Mouse (Mus musculus) forebrain, embryonic 16.5 days (tissue): Measurements from ENCODE around the gene Rpl3. TPM values are rescaled to one million over a fixed set of nuclear protein-coding genes. Genes with fewer than 3 reads are reported as not detected.

Experiments
- ATAC-seq: fragments of 200-750 bp; cut with Nextera tagmentation; 2 replicates; pipeline ENCODE4 v1.8.0; 2017; ENCODE audit warnings: mild to moderate bottlenecking, moderate library complexity
- H3K27ac ChIP-seq: fragments of 300-500 bp; sonication (generic); 2 replicates; pipeline ENCODE4 v1.5.1; 2014; ENCODE audit warnings: low read length, control low read depth
- H3K27me3 ChIP-seq: fragments of 300-500 bp; sonication (generic); replicated peaks from 2 replicates; pipeline ENCODE4 v1.6.1; 2014; ENCODE audit warnings: low read length; ENCODE audit not compliant: control insufficient read depth, insufficient read depth
- H3K36me3 ChIP-seq: fragments of 300-500 bp; sonication (generic); 2 replicates; pipeline ENCODE4 v1.6.1; 2014; ENCODE audit not compliant: control insufficient read depth, insufficient read depth
- H3K4me1 ChIP-seq: fragments of 300-500 bp; sonication (generic); replicated peaks from 2 replicates; pipeline ENCODE4 v1.6.1; 2014; ENCODE audit warnings: low read length; ENCODE audit not compliant: control insufficient read depth, insufficient read depth
- H3K4me2 ChIP-seq: fragments of 300-500 bp; sonication (generic); 2 replicates; pipeline ENCODE4 v1.6.1; 2014; ENCODE audit warnings: mild to moderate bottlenecking, low read length, control low read depth
- H3K4me3 ChIP-seq: fragments of 300-500 bp; sonication (generic); replicated peaks from 2 replicates; pipeline ENCODE4 v1.5.1; 2014; ENCODE audit warnings: mild to moderate bottlenecking, low read length, control low read depth
- H3K9ac ChIP-seq: fragments of 300-500 bp; sonication (generic); replicated peaks from 2 replicates; pipeline ENCODE4 v1.6.1; 2014; ENCODE audit warnings: low read depth, low read length, control low read depth
- H3K9me3 ChIP-seq: fragments of 300-500 bp; sonication (generic); 2 replicates; pipeline ENCODE4 v1.6.1; 2016; ENCODE audit warnings: low read length; ENCODE audit not compliant: control insufficient read depth
- WGBS: fragments of 180-500 bp; shearing (Covaris S2); extraction: QIAGEN DNeasy Blood & Tissue Kit; methylation state at CpG from one replicate; pipeline ENCODE4 v1.1.7; 2014; 5-methylcytosine and 5-hydroxymethylcytosine counted together
- polyA plus RNA-seq: library from polyadenylated mRNA; unstranded; fragments of >200 nt; fragmentation: Nextera tagmentation; extraction: Ambion mirVana; gene quantifications from 2 replicates; pipeline ENCODE4 v1.2.1, GENCODE M21; 2015

Rpl3 gene
- polyA plus RNA-seq, 1 experiment from 2014 or later = 605 TPM

DNA sequence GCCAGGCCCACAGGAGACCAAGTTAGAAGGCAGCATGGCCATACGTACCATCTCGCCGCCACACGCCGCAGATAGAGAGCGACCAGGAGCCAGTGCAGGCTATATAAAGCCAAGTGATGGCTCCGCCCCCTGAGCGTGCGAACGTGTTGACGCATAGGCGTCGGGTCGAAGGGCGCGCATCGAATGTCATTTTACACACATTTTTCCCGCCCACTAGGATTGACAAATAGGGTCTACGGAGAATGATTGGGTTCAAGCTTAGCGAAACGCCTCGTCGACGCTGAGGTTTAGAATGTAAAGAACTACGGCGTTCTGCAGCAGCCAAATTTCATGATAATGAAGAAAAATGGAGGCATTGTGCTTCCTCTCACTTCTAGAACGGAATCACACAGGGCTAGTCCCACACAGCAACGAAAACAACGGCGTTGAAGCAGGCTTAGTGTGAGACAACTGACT is 8.4 kb downstream of the Rpl3 start:
- H3K27me3 ChIP-seq = no peaks in the 10 kb centered on the region
- no peaks in the 10 kb centered on the region for H3K9me3 ChIP-seq
- H3K27ac ChIP-seq = peak overlapping the region; percentile 98
- WGBS = under 1% methylated on average over 30 of the region's 30 CpGs
- peak overlapping the region; percentile 81 for H3K4me2 ChIP-seq
- peaks cover 24% of the 10 kb centered on the region for H3K4me1 ChIP-seq
- peaks cover 22% of the 10 kb centered on the region for H3K36me3 ChIP-seq
- peak overlapping the region; percentile 56 for H3K4me3 ChIP-seq
- H3K9ac ChIP-seq = peak overlapping the region; percentile 74
- ATAC-seq = peak; percentile 97

DNA sequence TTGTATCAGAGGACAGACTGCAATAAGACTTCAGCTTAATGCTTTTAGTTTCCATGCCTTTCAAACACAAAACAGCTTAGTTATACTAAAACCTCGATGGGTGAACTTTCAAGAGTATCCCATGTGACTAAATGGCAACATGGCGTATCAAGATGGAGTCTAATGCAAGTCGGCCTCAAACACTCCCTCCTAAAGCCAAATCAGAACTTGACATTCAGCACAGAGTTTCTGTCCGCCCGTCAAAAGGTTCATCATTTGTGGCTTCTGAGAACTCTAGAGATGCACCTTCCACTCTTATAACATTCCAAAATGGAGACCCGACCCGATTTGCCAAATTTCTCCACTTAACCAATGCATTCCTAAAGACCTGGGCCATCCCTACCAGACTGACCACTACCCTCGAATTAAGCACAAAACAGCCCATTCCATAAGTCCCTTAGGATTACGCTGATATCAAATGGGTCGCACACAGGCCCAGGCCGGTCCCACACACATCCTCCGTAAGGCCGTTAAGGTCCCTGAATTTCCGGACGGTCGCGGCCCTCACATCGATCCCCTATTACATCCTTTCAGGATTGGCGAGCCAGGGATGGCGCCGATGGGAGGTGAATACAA is 8.9 kb downstream of the Rpl3 start:
- Histone ChIP-seq H3K4me3 (peak overlapping the region; percentile 56), H3K4me2 (peak overlapping the region; percentile 60), H3K9ac (peak overlapping the region; percentile 74), H3K4me1 (peaks cover 24% of the 10 kb centered on the region), H3K27ac (peak overlapping the region; percentile 55), H3K36me3 (peaks cover 27% of the 10 kb centered on the region), H3K27me3 (no peaks in the 10 kb centered on the region), H3K9me3 (no peaks in the 10 kb centered on the region)
- under 1% methylated on average over 21 of the region's 21 CpGs for WGBS
- no peak for ATAC-seq

DNA sequence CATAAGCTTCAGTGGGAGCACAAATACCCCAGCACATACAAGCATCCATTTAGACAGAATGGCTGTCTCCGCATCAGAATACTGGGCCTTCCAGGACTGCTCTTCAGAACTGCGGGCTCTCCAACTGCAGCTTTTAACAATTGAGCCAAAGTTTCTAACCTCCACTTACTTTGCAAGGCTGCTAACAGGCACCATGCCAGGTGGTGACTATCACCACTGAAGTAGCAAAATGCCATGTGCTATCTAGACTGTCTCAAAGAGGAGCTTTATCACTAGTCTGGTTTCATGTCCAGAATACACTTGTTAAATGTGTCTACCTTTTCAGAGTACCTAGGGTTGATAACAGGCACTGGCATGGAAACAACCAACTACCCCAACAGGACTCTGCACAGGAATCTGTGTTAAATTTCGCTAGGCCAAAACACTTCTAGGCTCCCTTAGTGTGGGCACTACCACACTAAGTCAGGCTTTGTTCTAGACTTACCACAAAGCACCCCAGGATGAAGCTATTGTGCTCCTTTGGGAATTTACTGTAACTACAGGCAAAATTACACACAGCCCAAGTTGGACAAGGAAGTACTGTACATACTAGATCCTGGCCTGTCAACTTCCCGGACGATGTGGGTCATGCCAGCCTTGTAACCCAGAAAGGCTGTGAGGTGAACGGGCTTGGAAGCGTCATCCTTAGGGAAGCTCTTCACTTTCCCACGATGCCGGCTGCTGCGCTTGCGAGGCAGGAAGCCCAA is 9.7 kb downstream of the Rpl3 start:
- Histone ChIP-seq H3K4me3 (peak overlapping the region; percentile 56), H3K27me3 (no peaks in the 10 kb centered on the region), H3K9me3 (no peaks in the 10 kb centered on the region), H3K9ac (peak overlapping the region; percentile 74), H3K27ac (no peak overlapping the region), H3K36me3 (peaks cover 32% of the 10 kb centered on the region), H3K4me1 (peaks cover 24% of the 10 kb centered on the region), H3K4me2 (peak overlapping the region; percentile 60)
- ATAC-seq = no peak
- 6% methylated on average over 11 of the region's 11 CpGs for WGBS

DNA sequence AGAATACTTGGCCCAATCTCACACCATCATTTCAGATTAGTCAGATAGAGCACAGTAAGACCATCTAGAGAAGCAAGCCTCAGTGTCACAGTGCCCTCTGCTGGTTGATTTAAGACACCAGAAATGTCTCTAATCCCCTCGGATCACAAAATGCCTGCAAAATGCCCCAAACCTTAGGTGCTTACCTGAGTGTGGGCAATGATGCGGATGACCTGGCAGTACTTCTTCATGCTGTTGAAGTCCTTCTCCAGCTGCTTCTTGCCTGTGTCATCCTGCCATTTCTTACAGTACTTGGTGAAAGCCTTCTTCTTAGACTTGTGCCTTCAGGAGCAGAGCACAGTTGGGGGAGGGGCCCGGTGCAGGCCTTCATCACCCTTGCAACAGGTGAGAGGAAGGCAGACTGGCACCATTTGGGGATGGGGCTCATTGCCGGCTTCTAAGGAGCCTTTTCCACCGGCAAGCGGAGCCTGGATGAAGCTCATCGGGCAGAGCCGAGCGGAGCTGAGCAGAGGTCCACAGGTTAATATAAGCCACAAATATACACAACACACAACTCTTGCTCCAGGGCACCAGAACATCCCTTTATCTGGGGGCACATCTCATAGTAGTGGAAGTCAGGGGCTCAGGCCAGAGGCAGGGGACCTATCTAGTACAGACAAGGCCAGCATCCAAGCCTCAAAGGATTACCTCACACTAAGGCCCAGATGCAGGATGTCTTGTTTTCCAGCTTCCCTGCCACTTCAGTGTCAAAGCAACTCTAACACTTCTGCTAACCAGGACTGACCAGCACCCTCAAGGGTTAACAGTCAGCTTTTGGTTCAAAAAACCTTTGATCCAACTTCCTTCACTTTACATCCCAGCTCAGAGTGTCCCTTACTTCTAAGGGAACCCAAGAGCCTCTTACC is 10.7 kb downstream of the Rpl3 start:
- Histone ChIP-seq H3K4me1 (peaks cover 24% of the 10 kb centered on the region), H3K36me3 (peaks cover 34% of the 10 kb centered on the region), H3K4me3 (peak overlapping the region; percentile 11), H3K27ac (no peak overlapping the region), H3K4me2 (peak overlapping the region; percentile 60), H3K9me3 (no peaks in the 10 kb centered on the region), H3K9ac (peak overlapping the region; percentile 37), H3K27me3 (no peaks in the 10 kb centered on the region)
- whole genome bisulfite sequencing = 61% methylated on average over 9 of the region's 9 CpGs
- no peak for ATAC-seq

DNA sequence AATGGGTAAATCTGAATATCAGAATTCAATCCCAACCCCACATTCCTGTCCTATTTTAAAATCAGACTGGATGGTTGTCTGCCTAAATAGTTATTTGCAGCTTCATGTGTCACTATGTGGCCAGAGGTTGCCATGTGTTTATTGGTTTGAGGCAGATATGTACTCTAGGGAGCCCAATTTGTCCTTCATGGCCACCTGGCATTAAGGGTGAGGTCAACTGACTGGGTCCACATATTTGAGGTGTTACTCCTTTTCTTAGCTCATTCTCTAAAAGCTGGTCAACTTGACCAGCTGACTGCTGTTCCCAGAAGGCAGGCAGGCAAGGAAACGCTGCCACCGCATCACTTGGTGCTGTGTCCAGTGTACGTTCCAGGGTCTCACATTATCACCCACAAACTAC is 11.7 kb downstream of the Rpl3 start:
- no peak overlapping the region for H3K4me2 ChIP-seq
- no peaks in the 10 kb centered on the region for H3K27me3 ChIP-seq
- H3K4me1 ChIP-seq = peaks cover 24% of the 10 kb centered on the region
- H3K27ac ChIP-seq = no peak overlapping the region
- no peak for ATAC-seq
- H3K9me3 ChIP-seq = no peaks in the 10 kb centered on the region
- H3K4me3 ChIP-seq = no peak overlapping the region
- H3K9ac ChIP-seq = no peak overlapping the region
- WGBS = 74% methylated on average over 3 of the region's 3 CpGs
- H3K36me3 ChIP-seq = peaks cover 34% of the 10 kb centered on the region

DNA sequence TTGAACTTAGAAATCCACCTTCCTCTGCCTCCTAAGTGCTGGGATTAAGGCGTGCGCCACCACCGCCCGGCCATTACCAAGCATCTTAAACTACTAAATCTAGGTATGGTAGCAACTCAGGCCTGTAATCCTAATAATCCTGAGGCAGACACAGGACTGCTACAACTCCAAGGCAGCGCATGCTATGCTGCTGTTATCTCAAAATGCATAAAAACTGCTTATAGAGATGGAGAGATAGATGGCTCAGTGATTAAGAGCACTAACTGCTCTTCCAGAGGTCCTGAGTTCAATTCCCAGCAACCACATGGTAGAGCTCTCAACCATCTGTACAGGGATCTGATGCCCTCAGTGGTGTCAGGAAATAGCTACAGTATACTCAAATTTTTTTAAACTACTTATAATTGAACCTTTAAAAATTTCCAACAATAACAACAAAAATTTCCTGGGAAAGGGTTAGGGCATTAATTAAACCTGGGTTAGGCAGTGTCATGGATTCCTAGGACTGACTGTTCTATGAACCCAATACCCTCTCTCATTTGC is 12.5 kb downstream of the Rpl3 start:
- H3K4me2 ChIP-seq = no peak overlapping the region
- peaks cover 24% of the 10 kb centered on the region for H3K4me1 ChIP-seq
- ATAC-seq = no peak
- H3K4me3 ChIP-seq = no peak overlapping the region
- peaks cover 34% of the 10 kb centered on the region for H3K36me3 ChIP-seq
- H3K9me3 ChIP-seq = no peaks in the 10 kb centered on the region
- WGBS = 93% methylated on average over 5 of the region's 5 CpGs
- H3K27me3 ChIP-seq = no peaks in the 10 kb centered on the region
- no peak overlapping the region for H3K9ac ChIP-seq
- H3K27ac ChIP-seq = no peak overlapping the region

DNA sequence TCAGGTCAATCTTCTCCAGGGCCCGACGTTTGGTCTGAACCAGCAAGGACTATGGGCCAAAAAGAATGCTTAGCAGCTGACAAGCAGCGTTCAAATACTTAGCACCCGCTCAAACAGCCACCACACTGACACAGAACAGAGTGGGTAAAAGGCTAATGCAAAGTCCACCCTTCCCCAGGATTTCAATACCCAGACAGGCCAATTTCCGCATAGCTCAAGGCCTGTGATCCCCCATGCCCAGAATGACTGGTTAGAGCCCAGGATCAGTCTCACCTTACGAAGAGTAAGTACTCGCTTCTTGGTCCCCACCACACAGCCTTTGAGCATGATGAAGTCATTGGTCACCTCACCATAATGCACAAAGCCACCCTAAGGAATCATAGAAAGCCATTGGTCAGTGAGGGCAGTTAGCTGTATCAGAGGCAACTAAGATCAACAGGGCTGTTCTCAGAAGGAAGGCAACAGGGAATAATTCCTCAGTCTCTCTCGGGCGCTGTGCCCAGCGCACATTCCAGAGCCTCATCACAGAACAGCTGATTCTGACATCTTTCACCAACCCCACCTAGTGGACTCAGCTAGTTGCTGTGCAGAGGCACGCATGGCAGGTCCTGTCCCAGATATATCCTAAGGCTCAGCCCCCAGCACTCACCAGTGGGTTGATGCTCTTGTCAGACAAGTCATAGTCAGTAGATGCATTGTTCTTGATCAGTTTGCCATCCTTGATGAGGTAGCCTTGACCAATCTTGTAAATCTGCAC is 13.4 kb downstream of the Rpl3 start:
- Histone ChIP-seq H3K27ac (no peak overlapping the region), H3K36me3 (peaks cover 34% of the 10 kb centered on the region), H3K27me3 (no peaks in the 10 kb centered on the region), H3K4me3 (no peak overlapping the region), H3K9ac (no peak overlapping the region), H3K4me1 (peaks cover 24% of the 10 kb centered on the region), H3K4me2 (no peak overlapping the region), H3K9me3 (no peaks in the 10 kb centered on the region)
- no peak for ATAC-seq
- WGBS = 80% methylated on average over 11 of the region's 11 CpGs

DNA sequence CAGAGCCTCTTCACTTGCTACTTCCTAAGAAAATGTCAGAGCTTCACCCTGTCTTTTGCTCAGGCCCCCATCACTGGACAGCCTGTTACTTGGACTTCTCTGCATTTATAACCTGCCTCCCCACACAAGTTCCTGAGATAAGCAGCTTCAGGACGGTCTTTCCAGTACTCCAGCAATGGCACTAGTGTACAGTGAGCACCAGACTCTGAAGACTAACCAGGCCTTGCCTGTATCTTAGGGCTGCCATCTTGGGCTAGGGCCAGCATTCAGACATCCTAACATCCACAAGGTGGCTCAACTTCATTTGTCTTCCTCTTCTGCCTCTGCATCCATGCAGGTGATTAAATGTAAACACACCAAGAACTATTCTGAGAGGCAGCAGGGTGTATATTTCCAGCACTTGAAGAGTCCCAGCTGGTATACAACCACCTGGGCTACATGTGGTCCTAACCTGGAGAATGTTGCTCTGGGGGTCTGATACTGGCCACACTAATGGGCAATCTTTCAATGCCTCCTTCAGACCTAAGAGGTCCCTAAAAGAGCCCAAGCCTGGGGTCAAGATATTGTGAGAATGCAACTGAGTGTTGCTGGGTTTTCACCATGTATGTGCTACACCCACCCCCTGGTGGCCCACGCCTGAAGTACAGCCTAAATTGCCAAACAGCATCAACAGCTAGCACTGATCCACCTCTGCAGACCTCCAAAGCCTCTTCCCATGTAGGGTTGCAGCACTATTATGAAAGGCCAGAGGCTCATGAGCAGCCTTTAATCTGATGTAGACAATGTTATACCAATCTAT is 15.1 kb downstream of the Rpl3 start:
- Histone ChIP-seq H3K36me3 (peaks cover 32% of the 10 kb centered on the region), H3K27ac (no peak overlapping the region), H3K27me3 (no peaks in the 10 kb centered on the region), H3K9ac (no peak overlapping the region), H3K4me3 (no peak overlapping the region), H3K4me1 (peaks cover 13% of the 10 kb centered on the region), H3K4me2 (no peak overlapping the region), H3K9me3 (no peaks in the 10 kb centered on the region)
- 6% methylated on average over 2 of the region's 2 CpGs for WGBS
- peak; percentile 64 for ATAC-seq
